Mouse (Mus musculus) MEL (cell line): ENCODE data around the gene Sacs. TPM values are rescaled to one million over a fixed set of nuclear protein-coding genes. Genes with fewer than 3 reads are reported as not detected.

Source experiments
- DNase-seq: peaks from one replicate; pipeline ENCODE4 v3.0.0; 2011; ENCODE audit warnings: low read depth, low spot score
- H3K27ac ChIP-seq: 2 replicates; pipeline ENCODE4 v1.5.1; 2012; ENCODE audit warnings: low read depth, mild to moderate bottlenecking, control low read depth, low read length, moderate library complexity; ENCODE audit not compliant: control insufficient read depth
- H3K27me3 ChIP-seq, 2 experiments: fragments of 150-350 bp in 1 of 2; sonication (generic) in 1 of 2; 2 replicates each; pipeline ENCODE4 v1.6.1; 2012; ENCODE audit warnings: low read length in 2 of 2, mild to moderate bottlenecking in 2 of 2, improper control_type of control experiment in 1 of 2, moderate library complexity in 1 of 2; ENCODE audit not compliant: insufficient read depth in 2 of 2, control insufficient read depth in 1 of 2
- H3K36me3 ChIP-seq, 2 experiments: 2 replicates each; pipeline ENCODE4 v1.6.1; 2012 to 2014; ENCODE audit warnings: low read length in 2 of 2, improper control_type of control experiment in 1 of 2, inconsistent platforms in 1 of 2, mild to moderate bottlenecking in 1 of 2; ENCODE audit not compliant: insufficient read depth in 2 of 2, control insufficient read depth in 1 of 2
- H3K4me1 ChIP-seq, 2 experiments: fragments of 150-350 bp in 1 of 2; sonication (generic) in 1 of 2; 2 replicates each; pipeline ENCODE4 v1.6.1; 2012; ENCODE audit warnings: low read length in 2 of 2, improper control_type of control experiment in 1 of 2, mild to moderate bottlenecking in 1 of 2; ENCODE audit not compliant: insufficient read depth in 2 of 2, control insufficient read depth in 1 of 2
- H3K4me3 ChIP-seq, 2 experiments: fragments of 150-350 bp in 1 of 2; sonication (generic) in 1 of 2; 2 replicates each; pipeline ENCODE4 v1.5.1; 2012; ENCODE audit warnings: low read depth in 2 of 2, low read length in 2 of 2, mild to moderate bottlenecking in 2 of 2, moderate library complexity in 2 of 2, control low read depth in 1 of 2, improper control_type of control experiment in 1 of 2; ENCODE audit not compliant: control insufficient read depth in 1 of 2, insufficient read depth in 1 of 2
- H3K79me2 ChIP-seq: 2 replicates; pipeline ENCODE4 v1.6.1; 2012; ENCODE audit warnings: mild to moderate bottlenecking, low read length, moderate library complexity; ENCODE audit not compliant: control insufficient read depth, poor library complexity, insufficient read depth
- H3K9ac ChIP-seq: 2 replicates; pipeline ENCODE4 v1.6.1; 2012; ENCODE audit warnings: low read depth, mild to moderate bottlenecking, control low read depth, low read length, moderate library complexity; ENCODE audit not compliant: control insufficient read depth, poor library complexity, severe bottlenecking
- H3K9me3 ChIP-seq: fragments of 150-350 bp; sonication (generic); replicated peaks from 2 replicates; pipeline ENCODE4 v1.6.1; 2012; ENCODE audit warnings: mild to moderate bottlenecking, low read length, improper control_type of control experiment, moderate library complexity; ENCODE audit not compliant: insufficient read depth
- BHLHE40 ChIP-seq: IDR thresholded peaks from 2 replicates; pipeline ENCODE4 v1.6.1; 2012; ENCODE audit warnings: low read depth, mild to moderate bottlenecking, inconsistent platforms, low read length, improper control_type of control experiment, borderline replicate concordance
- CHD2 ChIP-seq: IDR thresholded peaks from 2 replicates; pipeline ENCODE4 v1.6.1; 2011; ENCODE audit warnings: low read length, improper control_type of control experiment
- CTCF ChIP-seq, 3 experiments: IDR thresholded peaks in 2 of 3; conservative IDR thresholded peaks in 1 of 3; 2 replicates each; pipeline ENCODE4 v1.5.1; 2011 to 2012; ENCODE audit warnings: low read length in 3 of 3, low read depth in 2 of 3, mild to moderate bottlenecking in 2 of 3, improper control_type of control experiment in 1 of 3, inconsistent platforms in 1 of 3, mixed read lengths in 1 of 3, moderate library complexity in 1 of 3; ENCODE audit not compliant: control insufficient read depth in 1 of 3, insufficient read depth in 1 of 3, poor library complexity in 1 of 3, severe bottlenecking in 1 of 3
- ELF1 ChIP-seq: IDR thresholded peaks from 2 replicates; pipeline ENCODE4 v1.6.1; 2014; ENCODE audit warnings: low read depth, mild to moderate bottlenecking, inconsistent platforms, low read length, improper control_type of control experiment, moderate library complexity
- HCFC1 ChIP-seq: IDR thresholded peaks from 2 replicates; pipeline ENCODE4 v1.6.1; 2012; ENCODE audit warnings: low read depth, mild to moderate bottlenecking, inconsistent platforms, low read length, improper control_type of control experiment, moderate library complexity
- KAT2A ChIP-seq: conservative IDR thresholded peaks from 2 replicates; pipeline ENCODE4 v1.6.1; 2012; ENCODE audit warnings: low read depth, low read length, improper control_type of control experiment, inconsistent platforms
- MAFK ChIP-seq: IDR thresholded peaks from 2 replicates; pipeline ENCODE4 v1.6.1; 2011; ENCODE audit warnings: low read depth, mild to moderate bottlenecking, low read length, improper control_type of control experiment, borderline replicate concordance
- MAX ChIP-seq: IDR thresholded peaks from 2 replicates; pipeline ENCODE4 v1.6.1; 2011; ENCODE audit warnings: low read length, improper control_type of control experiment
- MYC ChIP-seq: IDR thresholded peaks from 2 replicates; pipeline ENCODE4 v1.6.1; 2011; ENCODE audit warnings: low read depth, mild to moderate bottlenecking, low read length, improper control_type of control experiment, moderate library complexity
- NRF1 ChIP-seq: IDR thresholded peaks from 2 replicates; pipeline ENCODE4 v1.6.1; 2014; ENCODE audit warnings: low read depth, mild to moderate bottlenecking, inconsistent platforms, low read length, improper control_type of control experiment, moderate library complexity; ENCODE audit not compliant: poor library complexity, insufficient read depth, severe bottlenecking
- SMC3 ChIP-seq: IDR thresholded peaks from 2 replicates; pipeline ENCODE4 v1.6.1; 2011; ENCODE audit warnings: low read depth, low read length, improper control_type of control experiment
- TBP ChIP-seq: IDR thresholded peaks from 2 replicates; pipeline ENCODE4 v1.8.0; 2011; ENCODE audit warnings: low read depth, low read length, improper control_type of control experiment
- TCF12 ChIP-seq: IDR thresholded peaks from 2 replicates; pipeline ENCODE4 v1.6.1; 2014; ENCODE audit warnings: low read depth, mild to moderate bottlenecking, inconsistent platforms, low read length, improper control_type of control experiment, moderate library complexity
- ZKSCAN1 ChIP-seq: IDR thresholded peaks from 2 replicates; pipeline ENCODE4 v1.6.1; 2012; ENCODE audit warnings: low read depth, mild to moderate bottlenecking, inconsistent platforms, low read length, improper control_type of control experiment, moderate library complexity
- polyA plus RNA-seq, 2 experiments: library from polyadenylated mRNA; stranded (reverse) in 1 of 2; unstranded in 1 of 2; fragments of >175 nt in 1 of 2; fragments of >200 nt in 1 of 2; gene quantifications; 2 replicates each; pipeline versions ENCODE4 v1.2.1 to v1.2.4; 2012; ENCODE audit warnings: low replicate concordance in 2 of 2, low read depth in 1 of 2; ENCODE audit not compliant: insufficient read length in 2 of 2, insufficient read depth in 1 of 2, missing spikeins in 1 of 2
- total RNA-seq: library from RNA; depleted of rRNA; stranded (reverse); fragments of 300-350 nt; gene quantifications from 2 replicates; pipeline ENCODE4 v1.2.3, GENCODE M21; 2012; rRNA removed

Gene Sacs
- total and polyA plus RNA-seq, 3 experiments, result 10.9 to 32.0 (median 12.1) TPM

DNA sequence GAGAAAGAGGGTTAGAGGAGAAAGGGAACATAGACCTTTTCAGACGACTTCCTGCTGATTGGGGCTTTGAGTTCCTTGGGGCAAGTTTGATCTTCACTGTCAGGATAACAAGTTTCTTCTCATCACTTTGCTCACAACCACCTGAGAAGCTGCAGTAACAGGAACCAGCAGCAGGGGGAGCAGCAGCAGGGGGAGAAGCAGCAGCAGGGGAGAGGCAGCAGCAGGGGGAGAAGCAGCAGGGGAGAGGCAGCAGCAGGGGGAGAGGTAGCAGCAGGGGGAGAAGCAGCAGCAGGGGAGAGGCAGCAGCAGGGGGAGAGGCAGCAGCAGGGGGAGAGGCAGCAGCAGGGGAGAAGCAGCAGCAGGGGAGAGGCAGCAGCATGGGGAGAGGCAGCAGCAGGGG is 139.0 kb downstream of the Sacs start:
- Histone ChIP-seq H3K27me3 (no peaks in the 10 kb centered on the region), H3K79me2 (no peaks in the 10 kb centered on the region), H3K4me1 (no peaks in the 10 kb centered on the region), H3K27ac (no peak overlapping the region), H3K9ac (no peak overlapping the region), H3K9me3 (no peaks in the 10 kb centered on the region), H3K36me3 (peaks cover 0 to 2% of the 10 kb centered on the region in 2 experiments; a peak in 2 of 4 replicates), H3K4me3 (no peak overlapping the region)
- peak; percentile 73 for DNase-seq
- no peak for TF ChIP-seq NRF1
- TF ChIP-seq TBP, result no peak
- TF ChIP-seq CTCF (IDR thresholded peaks at IDR 0.05 in 2 of 3, conservative IDR thresholded peaks at IDR 0.05 in 1 of 3; ENCODE audit: control insufficient read depth in 1 of 3, insufficient read depth in 1 of 3, low read depth in 2 of 3, low read length in 3 of 3, poor library complexity in 1 of 3, severe bottlenecking in 1 of 3), result peak; percentile 32 to 50 (median 33); a peak in 5 of 6 replicates
- TF ChIP-seq SMC3, result peak; percentile 37
- no peak for TF ChIP-seq MYC
- no peak for TF ChIP-seq TCF12

- Histone ChIP-seq H3K79me2 (no peaks in the 10 kb centered on the region), H3K36me3 (peaks cover 0 to 2% of the 10 kb centered on the region in 2 experiments; a peak in 2 of 4 replicates), H3K4me3 (no peak overlapping the region), H3K27me3 (no peaks in the 10 kb centered on the region), H3K27ac (no peak overlapping the region), H3K9ac (no peak overlapping the region), H3K4me1 (no peaks in the 10 kb centered on the region), H3K9me3 (no peaks in the 10 kb centered on the region)
- TF ChIP-seq MAFK (peak; percentile 48; the same call in 1 of the 2 replicates), TCF12 (no peak), MAX (0 out of 2 replicates have a peak, but pooled peaks have one; percentile 24)
- DNase-seq, result peak; percentile 58
Measured at GRCm38 (mm10) chr14:61278676-61279300, 140.5 kb downstream of the Sacs start.

- Histone ChIP-seq H3K4me1 (no peaks in the 10 kb centered on the region), H3K27ac (no peak overlapping the region), H3K79me2 (no peaks in the 10 kb centered on the region), H3K9me3 (no peaks in the 10 kb centered on the region), H3K27me3 (no peaks in the 10 kb centered on the region), H3K36me3 (no peaks in the 10 kb centered on the region), H3K4me3 (no peak overlapping the region), H3K9ac (no peak overlapping the region)
- TF ChIP-seq HCFC1, result no peak
- no peak for TF ChIP-seq ELF1
- TF ChIP-seq KAT2A, result no peak
- TF ChIP-seq MAX, result no peak
- TF ChIP-seq ZKSCAN1, result no peak
- TF ChIP-seq NRF1, result no peak
- no peak for TF ChIP-seq BHLHE40
- no peak for TF ChIP-seq CHD2
- no peak for DNase-seq
Measured at GRCm38 (mm10) chr14:61288606-61289286, 150.5 kb downstream of the Sacs start.

Other genes with a start within 250 kb of the Sacs start
- not detected in 2 replicates for gene Tnfrsf19, start 92.0 kb upstream of the Sacs start, total RNA-seq
- not detected for gene Tnfrsf19, start 92.0 kb upstream of the Sacs start, polyA plus RNA-seq
- not detected in 2 replicates for gene Sgcg, start 120.0 kb downstream of the Sacs start, total RNA-seq
- gene Sgcg, start 120.0 kb downstream of the Sacs start, polyA plus RNA-seq, result not detected
- 0.12 and 0.16 TPM in 2 replicates for gene Arl11, start 171.3 kb downstream of the Sacs start, total RNA-seq
- under 1 TPM in 1 of 2 experiments, not detected in 1; 0.68 TPM for gene Arl11, start 171.3 kb downstream of the Sacs start, polyA plus RNA-seq
- 1.0 and 1.2 TPM in 2 replicates for gene Ebpl, start 222.0 kb downstream of the Sacs start, total RNA-seq
- gene Ebpl, start 222.0 kb downstream of the Sacs start, polyA plus RNA-seq, result 10 to 100 TPM in 1 of 2 experiments, 1 to 10 TPM in 1; 3.4 to 14.3 TPM